Mouse (Mus musculus) embryonic stem cell, embryonic (primary cell): ENCODE data around the gene Man2a2.

Experiments
- CTCF ChIA-PET, 4 experiments: fragments of 300-600 bp in 2 of 4; fragments of 350-600 bp in 2 of 4; sonication (Branson Sonifier 250); formaldehyde crosslinking; loops; one replicate each; lab custom pipeline; 2022; ENCODE audit warnings: inconsistent platforms in 2 of 4; lab: Charles Lee
- POLR2A ChIA-PET, 4 experiments: fragments of 300-600 bp in 2 of 4; fragments of 350-600 bp in 2 of 4; sonication (Branson Sonifier 250); formaldehyde crosslinking; loops; one replicate each; lab custom pipeline; 2022; ENCODE audit warnings: antibody characterized with exemption in 4 of 4, inconsistent platforms in 1 of 4; lab: Charles Lee

Gene Man2a2

DNA sequence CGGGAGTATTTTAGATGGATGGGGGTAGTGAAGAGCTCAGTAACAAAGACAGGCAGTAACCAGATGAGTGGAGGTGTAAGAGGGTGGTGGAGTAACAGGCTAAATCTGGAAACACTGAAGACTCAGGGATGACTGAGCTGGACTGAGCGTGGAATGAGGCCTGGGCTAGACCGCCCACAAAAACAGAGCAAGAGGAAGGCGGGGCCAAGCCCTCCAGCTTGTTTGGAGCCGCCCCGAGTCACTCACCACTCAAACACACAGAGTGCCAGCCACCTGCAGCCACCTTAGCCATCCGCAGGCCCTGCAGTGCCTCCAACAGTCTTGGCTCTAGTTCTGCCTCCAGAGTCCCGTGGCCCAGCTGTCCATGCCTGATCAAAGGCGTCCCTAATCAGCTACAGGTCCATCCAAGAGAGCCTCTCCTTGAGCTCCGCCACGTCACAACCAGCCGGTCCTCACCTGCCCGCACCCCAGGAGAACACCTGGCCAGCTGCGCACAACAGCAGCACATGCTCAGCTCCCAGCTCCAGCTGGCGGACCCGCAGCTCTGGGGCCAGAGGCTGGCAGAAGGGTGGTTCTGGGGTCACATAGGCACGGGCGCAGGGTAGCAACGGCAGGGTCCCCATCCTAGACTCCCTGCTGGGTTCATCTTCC is 51.2 kb downstream of the Man2a2 start:
- POLR2A ChIA-PET: interaction anchor here in 3 of 4 experiments (0.6 to 4.8 kb wide), 80 partner anchors 9 to 306 kb away, joined by 3 to 37 read pairs (median 5); partner anchors contain the start of genes Hddc3 (in 3 of the 3), Cib1 (in 2 of the 3), Gdpgp1 (in 2 of the 3) and Idh2 (in 2 of the 3)
- CTCF ChIA-PET: interaction anchor here in 3 of 4 experiments (0.5 to 3.3 kb wide), 23 partner anchors 9 to 1134 kb away, joined by 3 to 18 read pairs (median 4); partner anchors contain the start of genes Ngrn (in 1 of the 3) and Unc45a (in 1 of the 3)

DNA sequence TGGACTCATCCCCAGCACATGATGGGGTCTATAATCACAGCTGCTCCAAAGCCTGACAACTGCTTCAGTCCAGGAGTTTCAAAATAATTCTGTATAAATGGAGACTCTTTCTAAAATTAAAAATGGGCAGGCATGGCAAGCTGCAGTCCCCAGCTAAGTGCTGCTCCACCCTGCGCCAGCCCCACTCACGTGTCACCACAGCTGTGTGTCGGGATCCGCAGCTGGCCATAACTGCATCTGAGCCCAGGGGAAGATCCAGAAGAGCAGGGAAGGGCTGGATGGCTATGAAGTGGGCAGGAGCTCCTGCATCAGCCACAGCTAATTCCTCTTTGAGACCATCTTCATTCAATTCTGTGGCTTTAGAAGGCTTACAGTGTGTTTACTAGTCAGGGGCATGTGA is 52.5 kb downstream of the Man2a2 start:
- POLR2A ChIA-PET: interaction anchor here (0.6 to 4.8 kb wide), 38 partner anchors 8 to 394 kb away, joined by 3 to 37 read pairs (median 6); partner anchors contain the start of genes Cib1 (in 1 of the 4), Gdpgp1 (in 1 of the 4), Hddc3 (in 1 of the 4) and Idh2 (in 1 of the 4)
- CTCF ChIA-PET: interaction anchor here in 3 of 4 experiments (0.7 to 3.3 kb wide), 4 partner anchors 24 to 178 kb away, joined by 3 to 18 read pairs (median 6); partner anchors contain the start of gene Hddc3 (in 1 of the 3)

- CTCF ChIA-PET: interaction anchor here in 2 of 4 experiments (0.7 to 1.4 kb wide), 2 partner anchors 102 kb away, joined by 3 read pairs; no protein-coding TSS in a partner anchor
- POLR2A ChIA-PET: interaction anchor here (0.7 to 4.8 kb wide), 20 partner anchors 8 to 187 kb away, joined by 3 to 37 read pairs (median 3); partner anchors contain the start of genes Cib1 (in 1 of the 4), Gdpgp1 (in 1 of the 4), Hddc3 (in 1 of the 4) and Prc1 (in 1 of the 4)
Measured at GRCm38 (mm10) chr7:80317439-80318115, 53.6 kb downstream of the Man2a2 start.

GRCm38 (mm10) chr7:80315733-80316132 is 55.4 kb downstream of the Man2a2 start:
- ChIA-PET CTCF (no interaction called here), POLR2A (interaction anchor here in 3 of 4 experiments (0.5 to 6.9 kb wide), 9 partner anchors 8 to 176 kb away, joined by 3 to 37 read pairs (median 4); partner anchors contain the start of gene Rccd1 (in 2 of the 3))

DNA sequence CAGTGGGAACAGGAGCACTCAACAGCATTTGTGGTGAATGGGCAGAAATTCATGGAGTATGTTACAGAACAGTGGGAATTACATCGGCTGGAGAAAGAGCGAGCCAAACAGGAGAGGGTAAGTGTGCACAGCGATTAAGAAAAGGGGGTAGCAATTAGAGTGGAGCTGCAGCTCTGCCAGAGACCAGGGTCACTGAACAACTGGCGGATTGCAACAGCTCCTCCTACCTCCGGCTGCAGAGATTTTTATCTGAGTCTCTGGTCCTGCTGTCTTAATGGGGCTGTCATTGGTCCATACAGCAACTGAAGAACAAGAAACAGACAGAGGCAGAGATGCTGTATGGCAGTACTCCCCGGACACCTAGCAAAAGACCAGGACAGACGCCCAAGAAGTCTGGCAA is 60.4 kb downstream of the Man2a2 start:
- ChIA-PET CTCF (interaction anchor here in 2 of 4 experiments (0.5 to 1.3 kb wide), 3 partner anchors 9 to 18 kb away, joined by 3 to 6 read pairs (median 3); no protein-coding TSS in a partner anchor), POLR2A (interaction anchor here in 3 of 4 experiments (0.7 to 6.9 kb wide), 13 partner anchors 8 to 225 kb away, joined by 3 to 31 read pairs (median 4); partner anchors contain the start of genes Cib1 (in 1 of the 3), Gdpgp1 (in 1 of the 3) and Rccd1 (in 1 of the 3))

DNA sequence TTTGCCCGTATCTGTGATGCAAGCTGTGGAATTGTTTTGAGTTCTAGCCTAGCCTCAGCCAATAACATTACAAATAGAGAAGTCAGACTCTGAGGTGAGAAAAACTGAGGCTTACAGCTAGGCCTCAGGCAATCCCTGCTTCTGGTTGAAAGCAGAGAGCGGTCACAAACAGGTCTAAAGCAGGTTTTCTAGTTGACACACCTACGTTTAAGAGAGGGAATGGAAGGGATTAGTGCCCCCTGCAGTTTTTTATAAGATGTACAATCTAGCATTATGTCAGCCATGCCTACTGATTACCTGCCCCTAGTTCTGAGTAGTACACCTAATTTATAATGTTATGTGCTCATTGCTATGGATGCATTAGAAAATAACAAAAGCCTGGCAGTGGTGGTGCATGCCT is 63.4 kb downstream of the Man2a2 start:
- POLR2A ChIA-PET: interaction anchor here in 3 of 4 experiments (0.6 to 2.4 kb wide), 12 partner anchors 8 to 177 kb away, joined by 3 to 13 read pairs (median 4); partner anchors contain the start of gene Rccd1 (in 1 of the 3)

GRCm38 (mm10) chr7:80301522-80301921 is 69.7 kb downstream of the Man2a2 start:
- POLR2A ChIA-PET: interaction anchor here (0.6 to 5.7 kb wide), 31 partner anchors 8 to 273 kb away, joined by 3 to 37 read pairs (median 4); partner anchors contain the start of genes Rccd1 (in 3 of the 4), Cib1 (in 2 of the 4), Gdpgp1 (in 2 of the 4) and Blm (in 1 of the 4)
- CTCF ChIA-PET: interaction anchor here (0.5 to 1.9 kb wide), 23 partner anchors 10 to 291 kb away, joined by 3 to 11 read pairs (median 4); partner anchors contain the start of gene Rccd1 (in 1 of the 4)

More for the DNA sequence above, 63.4 kb downstream of the Man2a2 start:
- CTCF ChIA-PET: interaction anchor here in 2 of 4 experiments (0.6 to 1.0 kb wide), 4 partner anchors 35 to 298 kb away, joined by 3 to 4 read pairs (median 3); partner anchors contain the start of gene Hddc3 (in 1 of the 2)

- POLR2A ChIA-PET: interaction anchor here in 2 of 4 experiments (0.7 to 5.7 kb wide), 9 partner anchors 19 to 169 kb away, joined by 3 to 37 read pairs (median 3); partner anchors contain the start of gene Rccd1 (in 1 of the 2)
Measured at GRCm38 (mm10) chr7:80299568-80299967, 71.6 kb downstream of the Man2a2 start.

More at GRCm38 (mm10) chr7:80299568-80299967, 71.6 kb downstream of the Man2a2 start:
- CTCF ChIA-PET: interaction anchor here in 1 of 4 experiments (1.3 kb wide), 1 partner anchor 84 kb away, joined by 4 read pairs; no protein-coding TSS in a partner anchor
